Mouse (Mus musculus) embryonic facial prominence, embryonic 10.5 days (tissue): ENCODE data around the gene Gng7. TPM values are rescaled to one million over a fixed set of nuclear protein-coding genes. Genes with fewer than 3 reads are reported as not detected.
A peak's percentile ranks its signal among the peaks of the same experiment; 100 is the strongest.

Source experiments
- DNase-seq: peaks from one replicate; pipeline ENCODE4 v3.0.0-alpha.2; 2017; ENCODE audit warnings: low spot score
- H3K27ac ChIP-seq: fragments of 300-500 bp; sonication (generic); replicated peaks from 2 replicates; pipeline ENCODE4 v1.5.1; 2016; ENCODE audit warnings: mild to moderate bottlenecking
- H3K27me3 ChIP-seq: fragments of 300-500 bp; sonication (generic); replicated peaks from 2 replicates; pipeline ENCODE4 v1.6.1; 2016; ENCODE audit warnings: low read depth, mild to moderate bottlenecking; ENCODE audit not compliant: poor library complexity, severe bottlenecking
- H3K36me3 ChIP-seq: fragments of 300-500 bp; sonication (generic); replicated peaks from 2 replicates; pipeline ENCODE4 v1.6.1; 2016; ENCODE audit warnings: mild to moderate bottlenecking, moderate library complexity
- H3K4me1 ChIP-seq: fragments of 300-500 bp; sonication (generic); 2 replicates; pipeline ENCODE4 v1.6.1; 2016
- H3K4me3 ChIP-seq: fragments of 300-500 bp; sonication (generic); 2 replicates; pipeline ENCODE4 v1.5.1; 2016; ENCODE audit warnings: mild to moderate bottlenecking, moderate library complexity
- H3K9me3 ChIP-seq: fragments of 300-500 bp; sonication (generic); 2 replicates; pipeline ENCODE4 v1.6.1; 2016; ENCODE audit warnings: mild to moderate bottlenecking
- WGBS: fragments of 180-500 bp; shearing (Covaris S2); methylation state at CpG from one replicate; pipeline ENCODE4 v1.1.7; 2016; 5-methylcytosine and 5-hydroxymethylcytosine counted together
- polyA plus RNA-seq: library from polyadenylated mRNA; unstranded; fragments of >200 nt; fragmentation: Nextera tagmentation; extraction: Ambion mirVana; gene quantifications from 2 replicates; pipeline ENCODE4 v1.2.1, GENCODE M21; 2016

Gene Gng7
- polyA plus RNA-seq, 1 experiment from 2014 or later, result 6.7 TPM

- Histone ChIP-seq H3K36me3 (no peaks in the 10 kb centered on the region), H3K9me3 (no peaks in the 10 kb centered on the region), H3K4me3 (0 out of 2 replicates have a peak overlapping the region, but pooled peaks have one; percentile 1), H3K4me1 (peaks cover 17% of the 10 kb centered on the region), H3K27ac (peak overlapping the region; percentile 63), H3K27me3 (peaks cover 60% of the 10 kb centered on the region)
- peak; percentile 92 for DNase-seq
- WGBS, result 10% methylated on average over 10 of the region's 10 CpGs
These were observed 26.9 kb downstream of the Gng7 start for GRCm38 (mm10) chr10:80987709-80988441.

GRCm38 (mm10) chr10:80986754-80987153 lies 28.0 kb downstream of the Gng7 start:
- H3K9me3 ChIP-seq, result no peaks in the 10 kb centered on the region
- DNase-seq, result no peak
- peaks cover 26% of the 10 kb centered on the region for H3K4me1 ChIP-seq
- 75% methylated on average over 6 of the region's 6 CpGs for WGBS
- no peaks in the 10 kb centered on the region for H3K36me3 ChIP-seq
- no peak overlapping the region for H3K27ac ChIP-seq
- no peak overlapping the region for H3K4me3 ChIP-seq
- peaks cover 56% of the 10 kb centered on the region for H3K27me3 ChIP-seq

GRCm38 (mm10) chr10:80985970-80986701 lies 28.6 kb downstream of the Gng7 start:
- H3K27me3 ChIP-seq, result peaks cover 56% of the 10 kb centered on the region

GRCm38 (mm10) chr10:80985241-80985969 lies 29.3 kb downstream of the Gng7 start:
- peak overlapping the region; percentile 40 for H3K4me3 ChIP-seq
- peaks cover 56% of the 10 kb centered on the region for H3K27me3 ChIP-seq
- peaks cover 26% of the 10 kb centered on the region for H3K4me1 ChIP-seq
- H3K27ac ChIP-seq, result no peak overlapping the region
- no peaks in the 10 kb centered on the region for H3K9me3 ChIP-seq
- 10% methylated on average over 37 of the region's 37 CpGs for WGBS
- no peaks in the 10 kb centered on the region for H3K36me3 ChIP-seq
- no peak for DNase-seq

More at GRCm38 (mm10) chr10:80985970-80986701, 28.6 kb downstream of the Gng7 start:
- Histone ChIP-seq H3K4me3 (peak overlapping the region; percentile 40), H3K36me3 (no peaks in the 10 kb centered on the region), H3K4me1 (peaks cover 26% of the 10 kb centered on the region), H3K27ac (no peak overlapping the region), H3K9me3 (no peaks in the 10 kb centered on the region)
- 35% methylated on average over 13 of the region's 13 CpGs for WGBS
- DNase-seq, result no peak

- Histone ChIP-seq H3K27me3 (peaks cover 53% of the 10 kb centered on the region), H3K9me3 (no peaks in the 10 kb centered on the region)
- WGBS, result 87% methylated on average over 12 of the region's 12 CpGs
These were observed 30.5 kb downstream of the Gng7 start for GRCm38 (mm10) chr10:80984223-80984622.

GRCm38 (mm10) chr10:80982381-80982780 lies 32.4 kb downstream of the Gng7 start:
- Histone ChIP-seq H3K36me3 (no peaks in the 10 kb centered on the region), H3K4me1 (peaks cover 21% of the 10 kb centered on the region), H3K27ac (no peak overlapping the region), H3K9me3 (no peaks in the 10 kb centered on the region), H3K4me3 (no peak overlapping the region), H3K27me3 (peaks cover 42% of the 10 kb centered on the region)
- no peak for DNase-seq
- 61% methylated on average over 4 of the region's 4 CpGs for WGBS

More at GRCm38 (mm10) chr10:80984223-80984622, 30.5 kb downstream of the Gng7 start:
- Histone ChIP-seq H3K4me3 (no peak overlapping the region), H3K4me1 (peaks cover 26% of the 10 kb centered on the region), H3K36me3 (no peaks in the 10 kb centered on the region), H3K27ac (no peak overlapping the region)
- DNase-seq, result no peak

GRCm38 (mm10) chr10:80981564-80982112 lies 33.1 kb downstream of the Gng7 start:
- H3K27me3 ChIP-seq, result peaks cover 34% of the 10 kb centered on the region
- H3K9me3 ChIP-seq, result no peaks in the 10 kb centered on the region
- H3K36me3 ChIP-seq, result no peaks in the 10 kb centered on the region
- 66% methylated on average over 7 of the region's 7 CpGs for WGBS
- DNase-seq, result no peak
- no peak overlapping the region for H3K27ac ChIP-seq
- peaks cover 21% of the 10 kb centered on the region for H3K4me1 ChIP-seq
- H3K4me3 ChIP-seq, result no peak overlapping the region

GRCm38 (mm10) chr10:80975478-80975877 lies 39.3 kb downstream of the Gng7 start:
- Histone ChIP-seq H3K4me3 (no peak overlapping the region), H3K27me3 (no peaks in the 10 kb centered on the region), H3K4me1 (peaks cover 21% of the 10 kb centered on the region), H3K27ac (no peak overlapping the region), H3K36me3 (no peaks in the 10 kb centered on the region), H3K9me3 (peaks cover 2% of the 10 kb centered on the region; the same call in 1 of the 2 replicates)
- 92% methylated on average over 11 of the region's 11 CpGs for WGBS
- DNase-seq, result no peak

- Histone ChIP-seq H3K9me3 (peaks cover 2% of the 10 kb centered on the region; the same call in 1 of the 2 replicates), H3K4me1 (peaks cover 21% of the 10 kb centered on the region), H3K27ac (no peak overlapping the region), H3K36me3 (no peaks in the 10 kb centered on the region), H3K4me3 (no peak overlapping the region), H3K27me3 (no peaks in the 10 kb centered on the region)
- DNase-seq, result no peak
- WGBS, result 93% methylated on average over 1 of the region's 1 CpGs
These were observed 41.0 kb downstream of the Gng7 start for GRCm38 (mm10) chr10:80973722-80974121.

GRCm38 (mm10) chr10:80972071-80972987 lies 42.4 kb downstream of the Gng7 start:
- Histone ChIP-seq H3K27me3 (no peaks in the 10 kb centered on the region), H3K27ac (peak overlapping the region; percentile 40; the same call in 1 of the 2 replicates), H3K9me3 (peaks cover 2% of the 10 kb centered on the region; the same call in 1 of the 2 replicates), H3K36me3 (no peaks in the 10 kb centered on the region), H3K4me3 (no peak overlapping the region), H3K4me1 (peaks cover 25% of the 10 kb centered on the region)
- DNase-seq, result no peak
- 61% methylated on average over 11 of the region's 11 CpGs for WGBS

- H3K4me1 ChIP-seq, result peaks cover 31% of the 10 kb centered on the region
- WGBS, result 81% methylated on average over 15 of the region's 15 CpGs
These were observed 43.2 kb downstream of the Gng7 start for GRCm38 (mm10) chr10:80971533-80971932.

More at GRCm38 (mm10) chr10:80971533-80971932, 43.2 kb downstream of the Gng7 start:
- H3K27ac ChIP-seq, result no peak overlapping the region
- H3K4me3 ChIP-seq, result no peak overlapping the region
- H3K9me3 ChIP-seq, result peaks cover 2% of the 10 kb centered on the region; the same call in 1 of the 2 replicates
- H3K36me3 ChIP-seq, result no peaks in the 10 kb centered on the region
- no peak for DNase-seq
- H3K27me3 ChIP-seq, result no peaks in the 10 kb centered on the region
